Mouse (Mus musculus) cortical plate, adult 2 months (tissue): ENCODE measurements around the gene Chst15.

Experiments used
- CTCF ChIP-seq: fragments of 200-500 bp; IDR thresholded peaks from 2 replicates; pipeline ENCODE4 v1.5.1; 2011; ENCODE audit warnings: mild to moderate bottlenecking, control low read depth, low read length; ENCODE audit not compliant: insufficient read depth; ENCODE audit errors: extremely low read depth
- POLR2A ChIP-seq: fragments of 200-500 bp; IDR thresholded peaks from 2 replicates; pipeline ENCODE4 v1.6.1; 2011; ENCODE audit warnings: mild to moderate bottlenecking, low read length, control low read depth; ENCODE audit not compliant: insufficient read depth; ENCODE audit errors: extremely low read depth

DNA sequence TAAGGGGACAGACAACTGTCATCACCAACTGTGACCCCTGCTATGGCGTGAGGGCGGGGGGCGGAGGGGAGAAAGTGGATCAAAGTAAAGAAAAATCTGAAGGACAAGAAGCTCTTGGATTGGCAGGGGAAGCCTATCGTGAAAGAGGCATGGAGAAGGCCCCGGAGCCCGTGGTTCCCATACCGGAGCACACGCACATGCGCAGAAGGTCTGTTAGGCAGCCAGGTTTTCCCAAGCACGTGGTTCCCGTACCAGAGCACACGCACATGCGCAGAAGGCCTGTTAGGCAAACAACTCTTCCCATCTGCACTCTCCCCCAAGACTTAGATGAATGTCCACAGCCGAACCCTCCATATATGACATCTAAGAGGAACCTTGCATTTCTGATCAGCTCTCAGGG is 72.4 kb downstream of the Chst15 start:
- TF ChIP-seq CTCF, result no peak
- TF ChIP-seq POLR2A, result no peak
